ENCODE assay signal across 34 mouse cellular contexts in genomic region chr11:58849731-58850130, GRCm38 (mm10). TPM values are rescaled to one million over a fixed set of nuclear protein-coding genes. Genes with fewer than 3 reads are reported as not detected.
DNase-seq lines count a peak whose midpoint lies in the region; ATAC-seq and TF ChIP-seq lines count a peak whose summit lies in the region.
"Had no signal": no experiment of that assay in that cellular context is flagged by ENCODE, and none has a peak within 500 bp of the region (broad histone marks: within the 10 kb centered on the region; RNA-seq: fewer than 3 reads in every experiment).

No protein-coding gene starts in this region.

- peaks cover 6% of the 10 kb centered on the region; the same call in 1 of the 2 replicates for H3K4me1 ChIP-seq in lung, postnatal 0 days (ENCODE audit: insufficient read depth, low read depth, low read length)
- no peaks in the 10 kb centered on the region for H3K4me1 ChIP-seq in kidney, adult 2 months (ENCODE audit: control insufficient read depth, insufficient read depth, low read length)

- 57% methylated on average over 2 of the region's 2 CpGs for WGBS in lung, postnatal 0 days
- 67% methylated on average over 2 of the region's 2 CpGs for WGBS in kidney, adult 2 months

- H3K27ac ChIP-seq in lung, postnatal 0 days (ENCODE audit: low read length), result no peak overlapping the region
- no peak overlapping the region for H3K27ac ChIP-seq in kidney, adult 2 months (ENCODE audit: insufficient read depth, low read depth, low read length)
- H3K27ac ChIP-seq: embryonic facial prominence, embryonic 13.5 days; embryonic facial prominence, embryonic 15.5 days; forebrain, embryonic 10.5 days; forebrain, embryonic 12.5 days had no signal

- TF ChIP-seq CTCF in lung, postnatal 0 days (IDR thresholded peaks at IDR 0.05), result no peak
- no peak for TF ChIP-seq CTCF in kidney, adult 2 months (conservative IDR thresholded peaks at IDR 0.05; ENCODE audit: insufficient read depth, insufficient read length, low read depth, low read length)

- H3K36me3 ChIP-seq in lung, postnatal 0 days (ENCODE audit: insufficient read depth, low read length), result peaks cover 11% of the 10 kb centered on the region; the same call in 1 of the 2 replicates
- peaks cover under 1% of the 10 kb centered on the region; the same call in 1 of the 2 replicates for H3K36me3 ChIP-seq in kidney, adult 2 months (ENCODE audit: control insufficient read depth, insufficient read depth, low read length)

- TF ChIP-seq EP300 in lung, postnatal 0 days (IDR thresholded peaks at IDR 0.05), result no peak

- peak; percentile 11 for DNase-seq in lung, postnatal 0 days (ENCODE audit: low spot score)
- DNase-seq in lung, adult 18-20 months, result no peak
- DNase-seq in 3T3-L1 (ENCODE audit: low read depth, low spot score) (peak; percentile 51), MN1 (ENCODE audit: low spot score) (peak; percentile 23), R1 (ENCODE audit: low read depth, low spot score) (peak; percentile 14)
- DNase-seq in left cerebral cortex, postnatal 4 days, result no peak
- DNase-seq in kidney, adult 2 months, result no peak
- no peak for DNase-seq in cerebellum, adult 9-10 months
- DNase-seq: adrenal gland, adult 8-10 months; adrenal gland, postnatal 14 days; adrenal gland, postnatal 36 days; B cell, adult 2 months; cerebellum, adult 11-12 months; cerebellum, adult 2 months; cerebellum, adult 9-11 months; cerebellum, postnatal 14 days; cerebellum, postnatal 36 days; embryo, embryonic 11 days had no signal

- no peaks in the 10 kb centered on the region for H3K9me3 ChIP-seq in lung, postnatal 0 days (ENCODE audit: low read length)
- H3K9me3 ChIP-seq: embryonic facial prominence, embryonic 13.5 days; embryonic facial prominence, embryonic 15.5 days; forebrain, embryonic 10.5 days; forebrain, embryonic 12.5 days had no signal

- no peak overlapping the region for H3K9ac ChIP-seq in lung, postnatal 0 days (replicated peaks; ENCODE audit: low read depth)
- H3K9ac ChIP-seq: embryonic facial prominence, embryonic 13.5 days; embryonic facial prominence, embryonic 15.5 days; forebrain, embryonic 12.5 days had no signal

- H3K4me2 ChIP-seq in lung, postnatal 0 days (replicated peaks; ENCODE audit: low read depth, low read length), result no peak overlapping the region
- H3K4me2 ChIP-seq: embryonic facial prominence, embryonic 13.5 days; embryonic facial prominence, embryonic 15.5 days; forebrain, embryonic 12.5 days had no signal

- no peak for TF ChIP-seq POLR2A in kidney, adult 2 months (IDR thresholded peaks at IDR 0.05; ENCODE audit: low read depth, low read length)

- H3K4me3 ChIP-seq in lung, postnatal 0 days (ENCODE audit: low read depth, low read length), result no peak overlapping the region
- no peak overlapping the region for H3K4me3 ChIP-seq in kidney, adult 2 months (ENCODE audit: insufficient read depth, low read depth, low read length)
- H3K4me3 ChIP-seq: embryonic facial prominence, embryonic 13.5 days; embryonic facial prominence, embryonic 15.5 days; erythroblast, embryonic 14.5 days; forebrain, embryonic 10.5 days; forebrain, embryonic 12.5 days had no signal

- ATAC-seq in lung, postnatal 0 days, result no peak
- ATAC-seq: activated CD4-positive, CD25-positive, alpha-beta regulatory T cell, adult 4 months; CD4-positive, CD25-positive, alpha-beta regulatory T cell, adult 4 months; forebrain, embryonic 14.5 days; forebrain, embryonic 16.5 days; Patski had no signal

- intact Hi-C loops in left cerebral cortex, postnatal 4 days (cut with DNase I), result no loop called here

- no peaks in the 10 kb centered on the region for H3K27me3 ChIP-seq in lung, postnatal 0 days (replicated peaks; ENCODE audit: insufficient read depth, low read length)
- H3K27me3 ChIP-seq in kidney, adult 2 months (replicated peaks; ENCODE audit: control insufficient read depth, insufficient read depth, low read length), result no peaks in the 10 kb centered on the region
- H3K27me3 ChIP-seq: embryonic facial prominence, embryonic 13.5 days; embryonic facial prominence, embryonic 15.5 days; forebrain, embryonic 12.5 days; Patski had no signal

RNA-seq across cellular contexts. Expression of gene Gm12258, which starts 2.8 kb away (rescaled TPM):
- 5.4 and 5.5 TPM in 2 replicates for polyA plus RNA-seq in lung, postnatal 0 days (2015; fragmentation: Nextera tagmentation; extraction: Ambion mirVana)
- total RNA-seq in left cerebral cortex, postnatal 4 days (2021), result 10 to 100 TPM; 18.4 TPM
- 2.3 and 2.6 TPM in 2 replicates for polyA plus RNA-seq in kidney, adult 2 months (2012; rRNA removed)

RNA-seq across cellular contexts. Expression of gene Olfr311, which starts 10.7 kb away (rescaled TPM):
- not detected in 2 replicates for polyA plus RNA-seq in lung, postnatal 0 days (2015; fragmentation: Nextera tagmentation; extraction: Ambion mirVana)
- not detected for total RNA-seq in left cerebral cortex, postnatal 4 days (2021)
- not detected in 2 replicates for polyA plus RNA-seq in kidney, adult 2 months (2012; rRNA removed)
- total RNA-seq: adrenal gland, adult 18-20 months; adrenal gland, adult 8-10 months; adrenal gland, postnatal 14 days; adrenal gland, postnatal 36 days; CH12.LX; common myeloid progenitor, adult 5-6 weeks had no signal
- polyA plus RNA-seq: CD4-positive, CD25-positive, alpha-beta regulatory T cell, adult 4 months; cerebellum, adult 2 months; embryonic facial prominence, embryonic 11.5 days; embryonic facial prominence, embryonic 13.5 days; embryonic facial prominence, embryonic 15.5 days; erythroblast, embryonic 14.5 days; forebrain, embryonic 10.5 days; forebrain, embryonic 12.5 days; forebrain, embryonic 14.5 days; forebrain, embryonic 16.5 days; G1E; Patski had no signal

RNA-seq across cellular contexts. Expression of gene 2810021J22Rik, which starts 17.3 kb away (rescaled TPM):
- 3.2 and 4.0 TPM in 2 replicates for polyA plus RNA-seq in lung, postnatal 0 days (2015; fragmentation: Nextera tagmentation; extraction: Ambion mirVana)
- 10 to 100 TPM; 14.5 to 14.6 TPM for total RNA-seq in left cerebral cortex, postnatal 4 days (2021)
- polyA plus RNA-seq in kidney, adult 2 months (2012; rRNA removed), result 3.3 and 3.7 TPM in 2 replicates

RNA-seq across cellular contexts. Expression of gene Olfr312, which starts 20.7 kb away (rescaled TPM):
- not detected in 2 replicates for polyA plus RNA-seq in lung, postnatal 0 days (2015; fragmentation: Nextera tagmentation; extraction: Ambion mirVana)
- total RNA-seq in left cerebral cortex, postnatal 4 days (2021), result not detected
- polyA plus RNA-seq in kidney, adult 2 months (2012; rRNA removed), result not detected in 2 replicates
- total RNA-seq: adrenal gland, adult 18-20 months; adrenal gland, adult 8-10 months; adrenal gland, postnatal 14 days; adrenal gland, postnatal 36 days; CH12.LX; common myeloid progenitor, adult 5-6 weeks had no signal
- polyA plus RNA-seq: cerebellum, adult 2 months; embryonic facial prominence, embryonic 11.5 days; embryonic facial prominence, embryonic 13.5 days; embryonic facial prominence, embryonic 15.5 days; erythroblast, embryonic 14.5 days; forebrain, embryonic 10.5 days; forebrain, embryonic 14.5 days; forebrain, embryonic 16.5 days; G1E; Patski had no signal

RNA-seq across cellular contexts. Expression of gene Olfr313, which starts 34.9 kb away (rescaled TPM):
- not detected in 2 replicates for polyA plus RNA-seq in lung, postnatal 0 days (2015; fragmentation: Nextera tagmentation; extraction: Ambion mirVana)
- total RNA-seq in left cerebral cortex, postnatal 4 days (2021), result not detected
- polyA plus RNA-seq in kidney, adult 2 months (2012; rRNA removed), result not detected in 2 replicates
- total RNA-seq: adrenal gland, adult 18-20 months; adrenal gland, adult 8-10 months; adrenal gland, postnatal 14 days; adrenal gland, postnatal 36 days; common myeloid progenitor, adult 5-6 weeks had no signal
- polyA plus RNA-seq: activated CD4-positive, CD25-positive, alpha-beta regulatory T cell, adult 4 months; CD4-positive, CD25-positive, alpha-beta regulatory T cell, adult 4 months; cerebellum, adult 2 months; embryonic facial prominence, embryonic 11.5 days; embryonic facial prominence, embryonic 13.5 days; erythroblast, embryonic 14.5 days; forebrain, embryonic 10.5 days; forebrain, embryonic 12.5 days; forebrain, embryonic 14.5 days; forebrain, embryonic 16.5 days; frontal cortex, adult 2 months; G1E; Patski had no signal

Comparison
In these comparisons a context has a peak if more than half of its experiments do, and no peak if none do; other contexts are left out.
1. DNase-seq: peak in lung, postnatal 0 days (single experiment), 3T3-L1 (single experiment), MN1 (single experiment) and R1 (single experiment); none in lung, adult 18-20 months (0 of 2), left cerebral cortex, postnatal 4 days (single experiment), kidney, adult 2 months (single experiment) and cerebellum, adult 9-10 months (single experiment).